Mouse (Mus musculus): ENCODE measurements around the gene Mlst8. TPM values are rescaled to one million over a fixed set of nuclear protein-coding genes. Genes with fewer than 3 reads are reported as not detected.

The Mlst8 gene
- polyA plus RNA-seq, 1 experiment from 2014 or later = 36.4 TPM

DNA sequence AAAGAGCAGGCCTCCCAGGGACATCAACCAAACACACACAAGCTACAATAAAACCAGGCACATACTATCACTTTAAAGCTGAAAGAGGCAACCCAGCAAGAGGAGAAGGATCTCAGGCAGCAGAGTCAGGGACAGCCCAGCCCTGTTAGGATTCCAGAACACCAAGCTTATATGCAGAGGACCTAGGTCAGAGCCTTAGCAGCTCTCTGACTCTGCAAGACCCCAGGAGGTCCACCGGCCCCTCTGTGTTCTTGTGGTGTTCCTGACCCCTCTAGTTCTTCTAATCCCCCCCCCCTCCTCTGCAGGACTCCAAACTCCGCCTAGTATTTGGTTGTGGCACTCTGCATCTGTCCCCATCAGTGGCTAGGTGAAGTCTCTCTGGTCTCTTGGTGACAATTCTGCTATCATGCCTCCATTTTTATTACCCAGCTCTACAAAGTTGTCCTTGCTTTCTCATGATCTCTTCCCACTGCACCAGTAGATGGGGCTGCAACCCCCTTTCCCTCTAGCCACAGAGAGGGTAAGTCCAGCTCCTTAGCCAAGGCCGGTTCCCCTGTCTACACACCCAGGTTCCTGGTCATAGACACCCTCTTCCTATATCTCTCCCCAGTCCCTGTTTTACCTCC lies 1.4 kb upstream of the Mlst8 start:
- Histone ChIP-seq H3K36me3 (ENCODE audit: control insufficient read depth, insufficient read depth, low read length) (peaks cover 21% of the 10 kb centered on the region), H3K4me2 (replicated peaks; ENCODE audit: low read depth, low read length) (no peak overlapping the region), H3K9me3 (ENCODE audit: control insufficient read depth, low read length) (no peaks in the 10 kb centered on the region), H3K4me1 (ENCODE audit: control insufficient read depth, insufficient read depth, low read length) (peaks cover 10% of the 10 kb centered on the region), H3K4me3 (ENCODE audit: low read length) (no peak overlapping the region), H3K9ac (ENCODE audit: low read depth, low read length) (no peak overlapping the region), H3K27me3 (ENCODE audit: control insufficient read depth, insufficient read depth, low read length) (no peaks in the 10 kb centered on the region), H3K27ac (ENCODE audit: low read depth, low read length) (no peak overlapping the region)
- 62% methylated on average over 3 of the region's 3 CpGs for WGBS
- ATAC-seq (ENCODE audit: low FRiP score, low TSS enrichment) = no peak

GRCm38 (mm10) chr17:24479431-24479830 lies 553 bp upstream of the Mlst8 start:
- no peak overlapping the region for H3K9ac ChIP-seq (ENCODE audit: low read depth, low read length)
- peaks cover 11% of the 10 kb centered on the region for H3K4me1 ChIP-seq (ENCODE audit: control insufficient read depth, insufficient read depth, low read length)
- H3K36me3 ChIP-seq (ENCODE audit: control insufficient read depth, insufficient read depth, low read length) = peaks cover 29% of the 10 kb centered on the region
- peak overlapping the region; percentile 75; the same call in 1 of the 2 replicates for H3K4me3 ChIP-seq (ENCODE audit: low read length)
- no peaks in the 10 kb centered on the region for H3K9me3 ChIP-seq (ENCODE audit: control insufficient read depth, low read length)
- ATAC-seq (ENCODE audit: low FRiP score, low TSS enrichment) = no peak
- WGBS = 18% methylated on average over 1 of the region's 1 CpGs
- no peaks in the 10 kb centered on the region for H3K27me3 ChIP-seq (ENCODE audit: control insufficient read depth, insufficient read depth, low read length)
- H3K4me2 ChIP-seq (replicated peaks; ENCODE audit: low read depth, low read length) = peak overlapping the region; percentile 35; the same call in 1 of the 2 replicates
- H3K27ac ChIP-seq (ENCODE audit: low read depth, low read length) = no peak overlapping the region

GRCm38 (mm10) chr17:24477985-24478600 lies 785 bp downstream of the Mlst8 start:
- peak overlapping the region; percentile 81 for H3K9ac ChIP-seq (ENCODE audit: low read depth, low read length)
- peak overlapping the region; percentile 64 for H3K4me2 ChIP-seq (replicated peaks; ENCODE audit: low read depth, low read length)
- H3K9me3 ChIP-seq (ENCODE audit: control insufficient read depth, low read length) = no peaks in the 10 kb centered on the region
- peak; percentile 17 for ATAC-seq (ENCODE audit: low FRiP score, low TSS enrichment)
- H3K27me3 ChIP-seq (ENCODE audit: control insufficient read depth, insufficient read depth, low read length) = no peaks in the 10 kb centered on the region
- peak overlapping the region; percentile 75 for H3K4me3 ChIP-seq (ENCODE audit: low read length)
- 50% methylated on average over 11 of the region's 11 CpGs for WGBS
- H3K36me3 ChIP-seq (ENCODE audit: control insufficient read depth, insufficient read depth, low read length) = peaks cover 38% of the 10 kb centered on the region
- H3K4me1 ChIP-seq (ENCODE audit: control insufficient read depth, insufficient read depth, low read length) = peaks cover 23% of the 10 kb centered on the region
- no peak overlapping the region for H3K27ac ChIP-seq (ENCODE audit: low read depth, low read length)

DNA sequence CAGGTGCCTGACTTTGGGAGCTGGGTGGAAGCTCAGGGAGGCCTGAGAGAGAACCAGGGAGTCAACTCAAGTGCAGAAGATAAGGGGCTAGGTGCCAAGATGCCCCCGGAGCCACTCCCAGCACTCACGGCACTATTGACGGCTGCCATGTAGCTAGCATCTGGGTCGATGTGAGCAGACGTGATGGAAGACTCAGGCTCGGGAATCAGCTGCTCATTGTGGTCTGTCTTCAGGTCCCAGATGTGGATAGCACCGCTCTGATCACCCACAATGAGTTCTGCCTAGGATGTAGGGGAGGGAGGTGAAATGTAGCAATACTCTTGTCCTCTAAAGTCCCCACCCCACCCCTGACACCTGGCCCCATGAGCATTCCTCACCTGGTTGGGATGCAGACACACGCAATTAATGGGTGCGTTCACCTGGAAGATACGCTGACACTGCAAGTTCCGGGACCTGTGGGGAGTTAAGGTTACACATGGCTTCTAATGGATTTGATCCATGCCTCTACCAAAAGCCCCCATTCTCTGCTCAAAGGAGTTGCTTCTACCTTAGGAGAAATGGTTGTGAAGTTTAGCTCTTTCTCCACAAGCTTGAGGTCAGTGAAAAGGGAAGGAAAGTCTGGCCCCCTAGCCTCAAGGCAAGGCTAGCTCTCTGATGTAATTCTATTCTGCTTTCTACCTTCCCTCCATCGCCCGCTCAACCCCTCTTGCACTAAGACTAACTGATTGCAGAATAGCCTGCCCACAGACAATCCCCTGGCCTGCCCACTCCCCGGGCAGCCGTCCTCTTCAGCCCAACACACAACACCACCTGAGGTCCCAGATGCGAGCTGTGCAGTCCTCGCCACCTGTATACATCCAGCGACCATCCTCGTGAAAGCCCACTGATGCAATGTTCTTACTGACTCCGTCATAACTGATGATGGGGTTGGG lies 1.6 kb downstream of the Mlst8 start:
- ATAC-seq (ENCODE audit: low FRiP score, low TSS enrichment) = no peak
- Histone ChIP-seq H3K9me3 (ENCODE audit: control insufficient read depth, low read length) (no peaks in the 10 kb centered on the region), H3K4me3 (ENCODE audit: low read length) (peak overlapping the region; percentile 75; the same call in 1 of the 2 replicates), H3K36me3 (ENCODE audit: control insufficient read depth, insufficient read depth, low read length) (peaks cover 38% of the 10 kb centered on the region), H3K9ac (ENCODE audit: low read depth, low read length) (peak overlapping the region; percentile 81; the same call in 1 of the 2 replicates), H3K27ac (ENCODE audit: low read depth, low read length) (no peak overlapping the region), H3K4me1 (ENCODE audit: control insufficient read depth, insufficient read depth, low read length) (peaks cover 31% of the 10 kb centered on the region), H3K4me2 (replicated peaks; ENCODE audit: low read depth, low read length) (peak overlapping the region; percentile 64; the same call in 1 of the 2 replicates), H3K27me3 (ENCODE audit: control insufficient read depth, insufficient read depth, low read length) (no peaks in the 10 kb centered on the region)
- WGBS = 91% methylated on average over 20 of the region's 20 CpGs

DNA sequence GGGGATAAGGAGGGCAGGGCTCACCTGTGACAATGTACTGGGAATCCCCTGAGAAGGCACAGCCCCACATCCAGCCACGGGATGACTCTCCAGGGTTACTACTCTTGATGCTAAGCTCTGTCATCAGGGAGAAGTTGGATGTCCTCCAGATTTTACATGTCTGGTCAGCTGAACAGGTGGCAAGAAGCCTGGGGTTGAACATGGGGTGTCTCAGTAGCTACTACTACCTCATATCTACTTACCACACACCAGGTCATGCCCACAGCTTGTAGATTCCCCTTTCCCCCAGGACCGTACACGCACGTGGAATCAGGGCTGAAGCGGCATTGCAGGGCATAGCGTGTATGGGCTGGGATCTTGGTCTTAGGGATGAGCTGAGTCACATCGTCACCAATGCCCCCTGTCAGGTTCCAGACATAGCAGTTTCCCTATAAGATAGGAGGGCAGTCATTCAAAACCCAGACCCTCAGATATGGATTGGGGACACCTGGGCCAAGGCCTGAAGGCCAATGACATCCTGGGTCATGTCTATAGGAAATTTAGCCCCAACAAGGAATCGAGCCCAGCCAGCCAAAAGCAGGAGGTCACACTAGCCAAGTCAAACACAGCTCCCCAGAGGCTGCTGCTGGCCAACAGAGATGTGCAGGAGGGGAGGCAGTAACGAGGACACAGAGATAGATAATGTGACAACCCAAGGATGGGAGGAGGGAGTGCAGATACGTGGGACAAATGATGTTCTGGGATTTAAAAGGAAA lies 2.7 kb downstream of the Mlst8 start:
- WGBS = 92% methylated on average over 10 of the region's 10 CpGs
- Histone ChIP-seq H3K9me3 (ENCODE audit: control insufficient read depth, low read length) (no peaks in the 10 kb centered on the region), H3K9ac (ENCODE audit: low read depth, low read length) (no peak overlapping the region), H3K27me3 (ENCODE audit: control insufficient read depth, insufficient read depth, low read length) (no peaks in the 10 kb centered on the region), H3K36me3 (ENCODE audit: control insufficient read depth, insufficient read depth, low read length) (peaks cover 38% of the 10 kb centered on the region), H3K4me2 (replicated peaks; ENCODE audit: low read depth, low read length) (no peak overlapping the region), H3K27ac (ENCODE audit: low read depth, low read length) (no peak overlapping the region), H3K4me1 (ENCODE audit: control insufficient read depth, insufficient read depth, low read length) (peaks cover 42% of the 10 kb centered on the region), H3K4me3 (ENCODE audit: low read length) (no peak overlapping the region)
- ATAC-seq (ENCODE audit: low FRiP score, low TSS enrichment) = no peak

GRCm38 (mm10) chr17:24475586-24475985 lies 3.3 kb downstream of the Mlst8 start:
- Histone ChIP-seq H3K4me2 (replicated peaks; ENCODE audit: low read depth, low read length) (no peak overlapping the region), H3K27ac (ENCODE audit: low read depth, low read length) (no peak overlapping the region), H3K9ac (ENCODE audit: low read depth, low read length) (no peak overlapping the region), H3K27me3 (ENCODE audit: control insufficient read depth, insufficient read depth, low read length) (no peaks in the 10 kb centered on the region), H3K9me3 (ENCODE audit: control insufficient read depth, low read length) (no peaks in the 10 kb centered on the region), H3K4me3 (ENCODE audit: low read length) (no peak overlapping the region), H3K36me3 (ENCODE audit: control insufficient read depth, insufficient read depth, low read length) (peaks cover 38% of the 10 kb centered on the region), H3K4me1 (ENCODE audit: control insufficient read depth, insufficient read depth, low read length) (peaks cover 45% of the 10 kb centered on the region)
- WGBS = 92% methylated on average over 6 of the region's 6 CpGs
- ATAC-seq (ENCODE audit: low FRiP score, low TSS enrichment) = no peak

DNA sequence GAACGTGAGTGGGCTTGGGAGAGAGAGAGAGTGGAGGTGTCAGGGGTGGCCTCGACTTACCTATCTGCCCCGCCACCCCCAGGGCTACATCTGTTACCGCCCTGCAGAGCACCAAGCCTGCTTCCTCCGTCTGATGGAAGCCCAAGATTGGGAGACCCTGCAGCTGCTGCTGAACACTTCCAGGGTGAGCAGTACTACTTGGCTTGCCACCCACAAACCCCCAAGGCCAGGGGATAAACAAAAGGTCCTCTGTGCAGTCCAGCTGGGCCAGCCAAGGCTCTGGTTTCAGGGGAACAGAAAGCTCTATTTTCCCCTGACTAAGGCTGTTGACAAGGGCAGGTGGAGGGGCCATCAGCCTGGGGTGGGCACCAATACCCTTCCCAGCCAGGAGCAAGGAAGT lies 4.3 kb downstream of the Mlst8 start:
- no peak overlapping the region for H3K9ac ChIP-seq (ENCODE audit: low read depth, low read length)
- 80% methylated on average over 5 of the region's 5 CpGs for WGBS
- H3K36me3 ChIP-seq (ENCODE audit: control insufficient read depth, insufficient read depth, low read length) = peaks cover 38% of the 10 kb centered on the region
- ATAC-seq (ENCODE audit: low FRiP score, low TSS enrichment) = no peak
- H3K9me3 ChIP-seq (ENCODE audit: control insufficient read depth, low read length) = no peaks in the 10 kb centered on the region
- peaks cover 45% of the 10 kb centered on the region for H3K4me1 ChIP-seq (ENCODE audit: control insufficient read depth, insufficient read depth, low read length)
- H3K4me3 ChIP-seq (ENCODE audit: low read length) = no peak overlapping the region
- H3K27ac ChIP-seq (ENCODE audit: low read depth, low read length) = no peak overlapping the region
- no peak overlapping the region for H3K4me2 ChIP-seq (replicated peaks; ENCODE audit: low read depth, low read length)
- H3K27me3 ChIP-seq (ENCODE audit: control insufficient read depth, insufficient read depth, low read length) = no peaks in the 10 kb centered on the region

- H3K9me3 ChIP-seq (ENCODE audit: control insufficient read depth, low read length) = no peaks in the 10 kb centered on the region
- H3K36me3 ChIP-seq (ENCODE audit: control insufficient read depth, insufficient read depth, low read length) = peaks cover 38% of the 10 kb centered on the region
Measured at GRCm38 (mm10) chr17:24473612-24474275, 5.1 kb downstream of the Mlst8 start, which contains the start of gene Bricd5. Bricd5 (plus strand) TSS chr17:24473884.

More at GRCm38 (mm10) chr17:24473612-24474275, 5.1 kb downstream of the Mlst8 start, which contains the start of gene Bricd5:
- 72% methylated on average over 6 of the region's 6 CpGs for WGBS
- Histone ChIP-seq H3K4me3 (ENCODE audit: low read length) (no peak within 1 kb of the TSS), H3K9ac (ENCODE audit: low read depth, low read length) (no peak within 1 kb of the TSS), H3K27ac (ENCODE audit: low read depth, low read length) (peak within 1 kb of the TSS; percentile 18; the same call in 1 of the 2 replicates), H3K4me2 (replicated peaks; ENCODE audit: low read depth, low read length) (peak within 1 kb of the TSS; percentile 98; the same call in 1 of the 2 replicates), H3K27me3 (ENCODE audit: control insufficient read depth, insufficient read depth, low read length) (no peaks in the 10 kb centered on the region), H3K4me1 (ENCODE audit: control insufficient read depth, insufficient read depth, low read length) (peaks cover 45% of the 10 kb centered on the region)
- ATAC-seq (ENCODE audit: low FRiP score, low TSS enrichment) = no peak

Measured in kidney, embryonic 14.5 days (tissue).